Mouse (Mus musculus): Measurements from ENCODE around the gene Pdcd2l. TPM values are rescaled to one million over a fixed set of nuclear protein-coding genes. Genes with fewer than 3 reads are reported as not detected.

Gene Pdcd2l
- total and polyA plus RNA-seq, 3 experiments: 27.9 to 51.6 (median 39.5) TPM

GRCm38 (mm10) chr7:34172251-34172650, 24.2 kb downstream of the Pdcd2l start:
- Histone ChIP-seq H3K9me3 (replicated peaks; ENCODE audit: low read length) (peaks cover 5% of the 10 kb centered on the region), H3K4me3 (replicated peaks in 1 of 3; ENCODE audit: low read depth in 2 of 3, low read length in 2 of 3, poor library complexity in 1 of 3) (no peak overlapping the region), H3K36me3 (replicated peaks in 1 of 2; ENCODE audit: control insufficient read depth in 1 of 2, insufficient read depth in 1 of 2, low read length in 1 of 2) (no peaks in the 10 kb centered on the region), H3K27ac (ENCODE audit: insufficient read depth, low read depth) (no peak overlapping the region), H3K9ac (ENCODE audit: insufficient read depth, low read depth) (no peak overlapping the region), H3K4me2 (ENCODE audit: insufficient read depth, low read depth, poor library complexity, severe bottlenecking) (no peak overlapping the region), H3K4me1 (ENCODE audit: control insufficient read depth in 1 of 2, insufficient read depth in 2 of 2) (peaks cover 2 to 8% of the 10 kb centered on the region in 2 experiments; a peak in 3 of 4 replicates), H3K27me3 (replicated peaks) (no peaks in the 10 kb centered on the region), H3K79me2 (replicated peaks; ENCODE audit: control insufficient read depth, extremely low read depth, insufficient read depth, poor library complexity, severe bottlenecking) (peaks cover 11% of the 10 kb centered on the region)
- dilution Hi-C loops (cut with MboI; ENCODE audit: extremely low pct_ligation_motif_present, extremely low pct_unique_long_range_greater_than_20kb, low sequenced_read_pairs): no loop called here
- peak; percentile 22 for DNase-seq (ENCODE audit: extremely low read depth)
- in situ Hi-C loops (cut with MboI; ENCODE audit: low pct_ligation_motif_present, low pct_unique_long_range_greater_than_20kb, low sequenced_read_pairs): no loop called here
- TF ChIP-seq CTCF (conservative IDR thresholded peaks at IDR 0.05 in 1 of 2, IDR thresholded peaks at IDR 0.05 in 1 of 2; ENCODE audit: low read depth in 2 of 2, low read length in 2 of 2): peak; percentile 10 to 47; a peak in 2 of 4 replicates
- no peak for TF ChIP-seq NRF1 (IDR thresholded peaks at IDR 0.05; ENCODE audit: low read depth, low read length)

GRCm38 (mm10) chr7:34169454-34169853, 27.0 kb downstream of the Pdcd2l start, which contains the start of gene Uba2:
Uba2 (minus strand) TSS chr7:34169599.
- peak within 1 kb of the TSS; percentile 9; the same call in 1 of the 2 replicates for H3K4me2 ChIP-seq (ENCODE audit: insufficient read depth, low read depth, poor library complexity, severe bottlenecking)
- H3K27ac ChIP-seq (ENCODE audit: insufficient read depth, low read depth): no peak within 1 kb of the TSS
- dilution Hi-C loops (cut with MboI; ENCODE audit: extremely low pct_ligation_motif_present, extremely low pct_unique_long_range_greater_than_20kb, low sequenced_read_pairs): no loop called here
- peaks cover 6 to 15% of the 10 kb centered on the region in 2 experiments for H3K36me3 ChIP-seq (replicated peaks in 1 of 2; ENCODE audit: control insufficient read depth in 1 of 2, insufficient read depth in 1 of 2, low read length in 1 of 2)
- H3K9me3 ChIP-seq (replicated peaks; ENCODE audit: low read length): no peaks in the 10 kb centered on the region
- H3K4me1 ChIP-seq (ENCODE audit: control insufficient read depth in 1 of 2, insufficient read depth in 2 of 2): peaks cover 2 to 18% of the 10 kb centered on the region in 2 experiments; a peak in 3 of 4 replicates
- no peak for DNase-seq (ENCODE audit: extremely low read depth)
- H3K27me3 ChIP-seq (replicated peaks): no peaks in the 10 kb centered on the region
- peaks cover 36% of the 10 kb centered on the region for H3K79me2 ChIP-seq (replicated peaks; ENCODE audit: control insufficient read depth, extremely low read depth, insufficient read depth, poor library complexity, severe bottlenecking)
- peak within 1 kb of the TSS; percentile 28; the same call in 1 of the 2 replicates for H3K9ac ChIP-seq (ENCODE audit: insufficient read depth, low read depth)
- peak within 1 kb of the TSS; percentile 90 to 95 (median 94) for H3K4me3 ChIP-seq (replicated peaks in 1 of 3; ENCODE audit: low read depth in 2 of 3, low read length in 2 of 3, poor library complexity in 1 of 3)
- TF ChIP-seq ETS1 (conservative IDR thresholded peaks at IDR 0.05; ENCODE audit: low read depth, low read length) (no peak), JUND (conservative IDR thresholded peaks at IDR 0.05; ENCODE audit: low read depth, low read length) (no peak), MAX (IDR thresholded peaks at IDR 0.05; ENCODE audit: low read length) (no peak), EP300 (IDR thresholded peaks at IDR 0.05; ENCODE audit: low read length) (no peak), KAT2A (IDR thresholded peaks at IDR 0.05; ENCODE audit: insufficient replicate concordance, low read length) (no peak), TCF12 (IDR thresholded peaks at IDR 0.05; ENCODE audit: low read depth, low read length) (no peak), NRF1 (IDR thresholded peaks at IDR 0.05; ENCODE audit: low read depth, low read length) (no peak), USF2 (conservative IDR thresholded peaks at IDR 0.05; ENCODE audit: low read depth, low read length) (no peak), SIN3A (IDR thresholded peaks at IDR 0.05; ENCODE audit: low read length) (no peak), TBP (conservative IDR thresholded peaks at IDR 0.05; ENCODE audit: low read depth, low read length) (no peak), MEF2A (IDR thresholded peaks at IDR 0.05; ENCODE audit: borderline replicate concordance, low read depth, low read length) (no peak), MYC (IDR thresholded peaks at IDR 0.05; ENCODE audit: low read depth, low read length) (no peak), IRF4 (IDR thresholded peaks at IDR 0.05; ENCODE audit: low read depth, low read length) (no peak), MAZ (IDR thresholded peaks at IDR 0.05; ENCODE audit: low read depth, low read length) (no peak)
- in situ Hi-C loops (cut with MboI; ENCODE audit: low pct_ligation_motif_present, low pct_unique_long_range_greater_than_20kb, low sequenced_read_pairs): loop anchor here (5.0 kb wide), 1 partner anchor 63 kb away; the partner anchor contains the start of gene Gpi1

Measured in CH12.LX (cell line).